Mouse (Mus musculus) CH12.LX (cell line): ENCODE results near the gene Tomm20. TPM values are rescaled to one million over a fixed set of nuclear protein-coding genes. Genes with fewer than 3 reads are reported as not detected.

Source experiments
- DNase-seq: peaks from one replicate; pipeline ENCODE4 v3.0.0-alpha.2; 2013; ENCODE audit errors: extremely low read depth
- H3K27ac ChIP-seq: 2 replicates; pipeline ENCODE4 v1.5.1; 2012; ENCODE audit warnings: low read depth, mild to moderate bottlenecking, control low read depth, moderate library complexity; ENCODE audit not compliant: insufficient read depth
- H3K27me3 ChIP-seq: replicated peaks from 2 replicates; pipeline ENCODE3; 2012; ENCODE audit warnings: inconsistent platforms
- H3K36me3 ChIP-seq, 2 experiments: replicated peaks in 1 of 2; 2 replicates each; pipeline versions ENCODE3 to v1.6.1; 2012; ENCODE audit warnings: inconsistent platforms in 1 of 2, low read length in 1 of 2, mild to moderate bottlenecking in 1 of 2, mixed read lengths in 1 of 2, moderate library complexity in 1 of 2; ENCODE audit not compliant: control insufficient read depth in 1 of 2, insufficient read depth in 1 of 2
- H3K4me1 ChIP-seq, 2 experiments: 2 replicates each; pipeline ENCODE4 v1.6.1; 2012; ENCODE audit warnings: inconsistent platforms in 1 of 2, moderate library complexity in 1 of 2; ENCODE audit not compliant: insufficient read depth in 2 of 2, control insufficient read depth in 1 of 2
- H3K4me2 ChIP-seq: 2 replicates; pipeline ENCODE4 v1.6.1; 2012; ENCODE audit warnings: low read depth, mild to moderate bottlenecking, control low read depth; ENCODE audit not compliant: poor library complexity, insufficient read depth, severe bottlenecking
- H3K4me3 ChIP-seq, 3 experiments: fragments of 150-350 bp in 1 of 3; sonication (generic) in 1 of 3; replicated peaks in 1 of 3; 2 replicates each; pipeline versions ENCODE3 to v1.5.1; 2011 to 2012; ENCODE audit warnings: low read depth in 2 of 3, low read length in 2 of 3, mild to moderate bottlenecking in 2 of 3, moderate library complexity in 2 of 3, control low read depth in 1 of 3, improper control_type of control experiment in 1 of 3, inconsistent platforms in 1 of 3, mixed read lengths in 1 of 3; ENCODE audit not compliant: poor library complexity in 1 of 3
- H3K79me2 ChIP-seq: replicated peaks from 2 replicates; pipeline ENCODE4 v1.6.1; 2012; ENCODE audit warnings: mild to moderate bottlenecking, moderate library complexity; ENCODE audit not compliant: control insufficient read depth, poor library complexity, insufficient read depth, severe bottlenecking; ENCODE audit errors: extremely low read depth
- H3K9ac ChIP-seq: 2 replicates; pipeline ENCODE4 v1.6.1; 2012; ENCODE audit warnings: low read depth, mild to moderate bottlenecking, control low read depth, moderate library complexity; ENCODE audit not compliant: insufficient read depth
- H3K9me3 ChIP-seq: replicated peaks from 2 replicates; pipeline ENCODE3; 2012; ENCODE audit warnings: low read length, inconsistent platforms, mixed read lengths
- CHD1 ChIP-seq: IDR thresholded peaks from 2 replicates; pipeline ENCODE4 v1.6.1; 2012; ENCODE audit warnings: low read depth, low read length, improper control_type of control experiment, inconsistent platforms
- CTCF ChIP-seq, 2 experiments: IDR thresholded peaks in 1 of 2; conservative IDR thresholded peaks in 1 of 2; 2 replicates each; pipeline ENCODE4 v1.5.1; 2011 to 2012; ENCODE audit warnings: low read depth in 2 of 2, low read length in 2 of 2, improper control_type of control experiment in 1 of 2, inconsistent platforms in 1 of 2, mild to moderate bottlenecking in 1 of 2, moderate library complexity in 1 of 2
- GABPA ChIP-seq: IDR thresholded peaks from 2 replicates; pipeline ENCODE4 v1.6.1; 2012; ENCODE audit warnings: low read depth, low read length, improper control_type of control experiment, inconsistent platforms; ENCODE audit not compliant: insufficient replicate concordance
- JUN ChIP-seq: IDR thresholded peaks from 2 replicates; pipeline ENCODE4 v1.6.1; 2011; ENCODE audit warnings: low read depth, mild to moderate bottlenecking, low read length, improper control_type of control experiment, moderate library complexity; ENCODE audit not compliant: insufficient read depth
- KAT2A ChIP-seq: IDR thresholded peaks from 2 replicates; pipeline ENCODE4 v1.6.1; 2012; ENCODE audit warnings: low read length, improper control_type of control experiment, inconsistent platforms; ENCODE audit not compliant: insufficient replicate concordance
- MAZ ChIP-seq: IDR thresholded peaks from 2 replicates; pipeline ENCODE4 v1.6.1; 2012; ENCODE audit warnings: low read depth, mild to moderate bottlenecking, inconsistent platforms, low read length, improper control_type of control experiment, moderate library complexity
- MEF2A ChIP-seq: IDR thresholded peaks from 2 replicates; pipeline ENCODE4 v1.6.1; 2014; ENCODE audit warnings: low read depth, mild to moderate bottlenecking, inconsistent platforms, low read length, improper control_type of control experiment, borderline replicate concordance
- MYC ChIP-seq: IDR thresholded peaks from 2 replicates; pipeline ENCODE4 v1.6.1; 2011; ENCODE audit warnings: low read depth, mild to moderate bottlenecking, improper control_type of control experiment, low read length
- PAX5 ChIP-seq: IDR thresholded peaks from 2 replicates; pipeline ENCODE4 v1.6.1; 2012; ENCODE audit warnings: low read length, inconsistent platforms, mixed read lengths
- POLR2A ChIP-seq: IDR thresholded peaks from 2 replicates; pipeline ENCODE4 v1.6.1; 2011; ENCODE audit warnings: low read depth, mild to moderate bottlenecking, improper control_type of control experiment, low read length
- POLR2AphosphoS2 ChIP-seq: IDR thresholded peaks from 2 replicates; pipeline ENCODE4 v1.6.1; 2011; ENCODE audit warnings: low read depth, low read length, improper control_type of control experiment
- RAD21 ChIP-seq: IDR thresholded peaks from 2 replicates; pipeline ENCODE4 v1.6.1; 2011; ENCODE audit warnings: low read depth, mild to moderate bottlenecking, low read length, improper control_type of control experiment, moderate library complexity
- RCOR1 ChIP-seq: conservative IDR thresholded peaks from 2 replicates; pipeline ENCODE4 v1.6.1; 2012; ENCODE audit warnings: low read depth, mild to moderate bottlenecking, inconsistent platforms, low read length, improper control_type of control experiment
- TCF12 ChIP-seq: IDR thresholded peaks from 2 replicates; pipeline ENCODE4 v1.6.1; 2014; ENCODE audit warnings: low read depth, mild to moderate bottlenecking, inconsistent platforms, low read length, improper control_type of control experiment
- UBTF ChIP-seq: IDR thresholded peaks from 2 replicates; pipeline ENCODE4 v1.6.1; 2012; ENCODE audit warnings: low read depth, mild to moderate bottlenecking, inconsistent platforms, low read length, improper control_type of control experiment, moderate library complexity
- ZNF384 ChIP-seq: IDR thresholded peaks from 2 replicates; pipeline ENCODE4 v1.6.1; 2012; ENCODE audit warnings: low read depth, low read length, improper control_type of control experiment, inconsistent platforms
- dilution Hi-C: fragments of 300-500 bp; cut with MboI; formaldehyde crosslinking; loops from 2 replicates; pipeline ENCODE4 v1.14.3; 2020; ENCODE audit warnings: low sequenced_read_pairs; ENCODE audit not compliant: extremely low pct_unique_long_range_greater_than_20kb, extremely low pct_ligation_motif_present
- in situ Hi-C: fragments of 300-500 bp; cut with MboI; formaldehyde crosslinking; loops from 3 replicates; pipeline ENCODE4 v1.14.3; 2019; ENCODE audit warnings: low sequenced_read_pairs, low pct_ligation_motif_present, low pct_unique_long_range_greater_than_20kb, mixed read lengths
- polyA plus RNA-seq: library from polyadenylated mRNA; unstranded; fragments of >175 nt; gene quantifications from 2 replicates; pipeline ENCODE4 v1.2.1, GENCODE M21; 2012; ENCODE audit warnings: low read depth; ENCODE audit not compliant: insufficient read length
- total RNA-seq, 2 experiments: library from RNA; depleted of rRNA; stranded (reverse); fragments of 300-350 nt in 1 of 2; fragments of >200 nt in 1 of 2; gene quantifications; 2 replicates each; pipeline ENCODE4 v1.2.3; 2012 to 2014

Tomm20 gene
- total and polyA plus RNA-seq, 3 experiments = 130 to 513 (median 394) TPM

GRCm38 (mm10) chr8:126943565-126943964, 2.1 kb downstream of the Tomm20 start:
- DNase-seq = no peak
- H3K79me2 ChIP-seq = peaks cover 65% of the 10 kb centered on the region
- peaks cover 13 to 58% of the 10 kb centered on the region in 2 experiments for H3K36me3 ChIP-seq
- peak overlapping the region; percentile 96 for H3K9ac ChIP-seq
- H3K4me1 ChIP-seq = peaks cover 2 to 33% of the 10 kb centered on the region in 2 experiments; a peak in 3 of 4 replicates
- dilution Hi-C loops = no loop called here
- TF ChIP-seq CTCF (conservative IDR thresholded peaks at IDR 0.05 in 1 of 2, IDR thresholded peaks at IDR 0.05 in 1 of 2; ENCODE audit: low read depth in 2 of 2, low read length in 2 of 2) (no peak), JUN (no peak), RCOR1 (no peak), PAX5 (no peak), CHD1 (peak; percentile 17; the same call in 1 of the 2 replicates)
- in situ Hi-C loops = loop anchor here (5.0 kb wide), 1 partner anchor 34 kb away; no protein-coding TSS in a partner anchor
- peak overlapping the region; percentile 64 for H3K4me2 ChIP-seq
- peak overlapping the region; percentile 79 to 91 (median 83) for H3K4me3 ChIP-seq
- no peaks in the 10 kb centered on the region for H3K27me3 ChIP-seq
- no peaks in the 10 kb centered on the region for H3K9me3 ChIP-seq
- no peak overlapping the region for H3K27ac ChIP-seq

GRCm38 (mm10) chr8:126937337-126937736, 8.3 kb downstream of the Tomm20 start:
- H3K9me3 ChIP-seq = no peaks in the 10 kb centered on the region
- H3K4me2 ChIP-seq = no peak overlapping the region
- no peak overlapping the region for H3K9ac ChIP-seq
- DNase-seq = no peak
- dilution Hi-C loops = no loop called here
- peaks cover 7 to 42% of the 10 kb centered on the region in 2 experiments; a peak in 3 of 4 replicates for H3K4me1 ChIP-seq
- no peaks in the 10 kb centered on the region for H3K27me3 ChIP-seq
- peaks cover 60 to 88% of the 10 kb centered on the region in 2 experiments for H3K36me3 ChIP-seq
- TF ChIP-seq UBTF (no peak), MYC (no peak), POLR2AphosphoS2 (no peak), MAZ (no peak), MEF2A (no peak), KAT2A (no peak), POLR2A (peak; percentile 13)
- no peak overlapping the region for H3K4me3 ChIP-seq
- peaks cover 72% of the 10 kb centered on the region for H3K79me2 ChIP-seq
- in situ Hi-C loops = no loop called here
- no peak overlapping the region for H3K27ac ChIP-seq

- Histone ChIP-seq H3K9ac (no peak overlapping the region), H3K79me2 (peaks cover 58% of the 10 kb centered on the region), H3K27me3 (no peaks in the 10 kb centered on the region), H3K4me1 (peaks cover 7 to 36% of the 10 kb centered on the region in 2 experiments; a peak in 3 of 4 replicates), H3K36me3 (peaks cover 72 to 91% of the 10 kb centered on the region in 2 experiments), H3K4me2 (no peak overlapping the region), H3K27ac (no peak overlapping the region), H3K4me3 (no peak overlapping the region), H3K9me3 (no peaks in the 10 kb centered on the region)
- DNase-seq = no peak
- TF ChIP-seq GABPA (no peak), TCF12 (no peak), MYC (0 out of 2 replicates have a peak, but pooled peaks have one; percentile 59), MAZ (no peak), RAD21 (peak; percentile 3), ZNF384 (peak; percentile 10; the same call in 1 of the 2 replicates), CTCF (conservative IDR thresholded peaks at IDR 0.05 in 1 of 2, IDR thresholded peaks at IDR 0.05 in 1 of 2; ENCODE audit: low read depth in 2 of 2, low read length in 2 of 2) (peak; percentile 14 to 63; a peak in 2 of 4 replicates)
- dilution Hi-C loops = no loop called here
- in situ Hi-C loops = no loop called here
Observed at GRCm38 (mm10) chr8:126935932-126936331, 9.7 kb downstream of the Tomm20 start.
